Mouse (Mus musculus): ENCODE measurements around the gene Stra8.

GRCm38 (mm10) chr6:34899127-34899526 lies 20.8 kb upstream of the Stra8 start:
- no peak for TF ChIP-seq POLR2A (IDR thresholded peaks at IDR 0.05; ENCODE audit: borderline replicate concordance, insufficient read depth, low read length)
- TF ChIP-seq CTCF (IDR thresholded peaks at IDR 0.05; ENCODE audit: borderline replicate concordance, insufficient read depth, low read depth, low read length), result no peak
